Mouse (Mus musculus) erythroblast, embryonic 14.5 days (primary cell): ENCODE data around the gene Gsk3b. TPM values are rescaled to one million over a fixed set of nuclear protein-coding genes. Genes with fewer than 3 reads are reported as not detected.

Experiments
- H3K27me3 ChIP-seq: 2 replicates; pipeline ENCODE4 v1.6.1; 2012; ENCODE audit warnings: inconsistent platforms; ENCODE audit not compliant: control insufficient read depth
- H3K36me3 ChIP-seq: 2 replicates; pipeline ENCODE4 v1.6.1; 2012; ENCODE audit warnings: mild to moderate bottlenecking, inconsistent platforms; ENCODE audit not compliant: control insufficient read depth
- H3K4me1 ChIP-seq: 2 replicates; pipeline ENCODE4 v1.6.1; 2012; ENCODE audit warnings: inconsistent platforms; ENCODE audit not compliant: control insufficient read depth
- H3K4me3 ChIP-seq: replicated peaks from 2 replicates; pipeline ENCODE3; 2012; ENCODE audit warnings: moderate library complexity, mild to moderate bottlenecking, inconsistent platforms
- H3K9me3 ChIP-seq: 2 replicates; pipeline ENCODE4 v1.6.1; 2012; ENCODE audit warnings: low read length, inconsistent platforms, mixed read lengths; ENCODE audit not compliant: control insufficient read depth
- GATA1 ChIP-seq: IDR thresholded peaks from 2 replicates; pipeline ENCODE4 v1.6.1; 2012; ENCODE audit warnings: low read length, inconsistent platforms, mixed read lengths
- TAL1 ChIP-seq: IDR thresholded peaks from 3 replicates; pipeline ENCODE4 v1.6.1; 2012; ENCODE audit warnings: low read length, inconsistent platforms, mixed read lengths
- polyA plus RNA-seq: library from polyadenylated mRNA; stranded (reverse); fragments of >175 nt; gene quantifications from 2 replicates; pipeline ENCODE4 v1.2.3, GENCODE M21; 2012

The Gsk3b gene
- polyA plus RNA-seq, 1 experiment: 0.74 TPM

GRCm38 (mm10) chr16:38279794-38280193 lies 191.0 kb downstream of the Gsk3b start:
- Histone ChIP-seq H3K4me1 (no peaks in the 10 kb centered on the region), H3K36me3 (no peaks in the 10 kb centered on the region), H3K9me3 (no peaks in the 10 kb centered on the region), H3K4me3 (no peak overlapping the region), H3K27me3 (no peaks in the 10 kb centered on the region)
- TF ChIP-seq GATA1: no peak
- no peak for TF ChIP-seq TAL1

DNA sequence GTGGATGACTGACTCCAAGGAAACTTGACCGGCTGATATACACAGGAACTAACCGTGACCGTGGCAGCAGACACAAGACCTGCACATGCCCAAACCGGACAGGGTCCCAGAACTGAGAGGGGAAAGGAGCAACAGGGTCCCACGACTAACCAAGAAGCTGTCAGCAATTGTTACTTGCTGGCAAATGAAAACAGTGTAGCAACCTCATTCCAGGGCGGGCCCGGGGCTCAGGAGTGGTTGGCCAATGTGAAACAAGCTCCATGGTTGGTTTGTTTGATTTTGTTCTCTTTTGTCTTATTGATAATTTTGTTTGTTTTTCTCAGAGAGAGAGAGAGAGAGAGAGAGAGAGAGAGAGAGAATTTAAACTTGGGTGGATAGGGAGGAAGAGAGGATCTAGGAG lies 192.2 kb downstream of the Gsk3b start:
- Histone ChIP-seq H3K27me3 (no peaks in the 10 kb centered on the region), H3K9me3 (no peaks in the 10 kb centered on the region), H3K36me3 (no peaks in the 10 kb centered on the region; the same call in 1 of the 2 replicates), H3K4me1 (no peaks in the 10 kb centered on the region), H3K4me3 (no peak overlapping the region)
- TF ChIP-seq GATA1 (no peak), TAL1 (no peak)

- no peaks in the 10 kb centered on the region for H3K27me3 ChIP-seq
- TF ChIP-seq TAL1 (no peak), GATA1 (no peak)
- no peaks in the 10 kb centered on the region for H3K9me3 ChIP-seq
- H3K36me3 ChIP-seq: no peaks in the 10 kb centered on the region; the same call in 1 of the 2 replicates
- H3K4me3 ChIP-seq: no peak overlapping the region
- no peaks in the 10 kb centered on the region for H3K4me1 ChIP-seq
These were observed 193.9 kb downstream of the Gsk3b start for GRCm38 (mm10) chr16:38282559-38283160.

GRCm38 (mm10) chr16:38283300-38283699 lies 194.5 kb downstream of the Gsk3b start:
- H3K9me3 ChIP-seq: no peaks in the 10 kb centered on the region
- no peak overlapping the region for H3K4me3 ChIP-seq
- no peaks in the 10 kb centered on the region for H3K4me1 ChIP-seq
- TF ChIP-seq TAL1 (no peak), GATA1 (no peak)
- H3K27me3 ChIP-seq: no peaks in the 10 kb centered on the region
- H3K36me3 ChIP-seq: no peaks in the 10 kb centered on the region; the same call in 1 of the 2 replicates

DNA sequence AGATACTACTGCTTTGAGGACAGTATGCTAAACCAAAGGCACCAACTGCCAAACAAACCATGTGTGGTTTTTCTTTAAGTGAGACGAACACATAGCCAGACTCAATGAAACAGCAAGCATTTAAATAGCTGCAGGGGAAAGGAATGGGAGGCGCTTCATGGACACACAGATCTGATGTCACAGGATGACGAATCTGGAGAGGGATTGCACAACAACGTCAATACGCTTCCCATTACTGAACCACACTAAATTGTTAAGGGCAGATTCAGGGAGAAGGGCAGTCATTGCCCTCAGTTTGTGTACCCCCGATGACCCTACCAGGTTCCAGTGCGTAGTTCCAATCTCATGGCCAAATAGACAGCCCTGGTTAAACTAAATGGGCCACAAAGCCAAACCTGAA lies 197.0 kb downstream of the Gsk3b start:
- Histone ChIP-seq H3K36me3 (no peaks in the 10 kb centered on the region; the same call in 1 of the 2 replicates), H3K27me3 (no peaks in the 10 kb centered on the region), H3K4me1 (no peaks in the 10 kb centered on the region), H3K4me3 (no peak overlapping the region), H3K9me3 (no peaks in the 10 kb centered on the region)
- TF ChIP-seq GATA1 (no peak), TAL1 (no peak)

DNA sequence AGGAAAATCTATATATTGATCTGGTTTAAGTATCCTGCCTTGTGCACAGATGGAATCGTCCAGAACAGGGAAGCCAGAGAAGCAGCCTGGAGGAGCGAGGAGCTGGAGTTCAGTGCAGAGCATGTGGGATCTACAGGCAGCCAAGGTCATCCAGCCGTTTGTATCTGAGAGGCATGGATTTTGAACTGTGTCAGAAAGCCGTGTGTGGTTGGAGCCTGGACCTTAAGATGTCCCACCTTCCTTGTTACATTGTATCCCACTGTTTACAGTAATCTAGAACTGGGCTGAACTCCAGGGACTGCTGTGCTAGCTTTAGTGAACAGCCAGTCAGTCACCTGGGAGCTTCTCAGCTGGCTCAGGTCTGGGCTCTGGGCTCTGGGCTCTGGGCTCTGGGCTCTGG lies 197.7 kb downstream of the Gsk3b start:
- Histone ChIP-seq H3K9me3 (no peaks in the 10 kb centered on the region), H3K4me3 (no peak overlapping the region), H3K27me3 (no peaks in the 10 kb centered on the region), H3K36me3 (no peaks in the 10 kb centered on the region; the same call in 1 of the 2 replicates), H3K4me1 (no peaks in the 10 kb centered on the region)
- TF ChIP-seq GATA1: no peak
- no peak for TF ChIP-seq TAL1

DNA sequence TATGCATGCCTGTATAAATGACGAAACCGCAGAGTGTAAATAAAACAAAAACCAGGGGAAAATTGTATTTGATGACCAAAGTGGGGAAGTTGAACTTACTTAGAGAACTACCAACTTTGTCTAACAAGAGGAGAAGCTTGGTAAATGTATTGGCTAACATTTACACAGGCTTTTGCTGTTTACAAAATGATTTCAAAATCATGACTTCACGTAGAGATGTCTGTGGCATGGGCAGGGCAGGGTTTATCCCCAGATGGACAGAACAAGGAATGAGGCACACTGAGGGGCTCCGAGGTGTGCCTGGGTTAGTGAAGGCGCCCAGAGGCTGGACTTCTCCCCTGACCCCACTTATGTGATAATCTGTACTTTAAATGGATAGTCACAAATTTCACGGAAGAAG lies 198.6 kb downstream of the Gsk3b start:
- TF ChIP-seq GATA1: no peak
- no peak for TF ChIP-seq TAL1
- Histone ChIP-seq H3K4me3 (no peak overlapping the region), H3K9me3 (no peaks in the 10 kb centered on the region), H3K36me3 (no peaks in the 10 kb centered on the region; the same call in 1 of the 2 replicates), H3K27me3 (no peaks in the 10 kb centered on the region), H3K4me1 (no peaks in the 10 kb centered on the region)

DNA sequence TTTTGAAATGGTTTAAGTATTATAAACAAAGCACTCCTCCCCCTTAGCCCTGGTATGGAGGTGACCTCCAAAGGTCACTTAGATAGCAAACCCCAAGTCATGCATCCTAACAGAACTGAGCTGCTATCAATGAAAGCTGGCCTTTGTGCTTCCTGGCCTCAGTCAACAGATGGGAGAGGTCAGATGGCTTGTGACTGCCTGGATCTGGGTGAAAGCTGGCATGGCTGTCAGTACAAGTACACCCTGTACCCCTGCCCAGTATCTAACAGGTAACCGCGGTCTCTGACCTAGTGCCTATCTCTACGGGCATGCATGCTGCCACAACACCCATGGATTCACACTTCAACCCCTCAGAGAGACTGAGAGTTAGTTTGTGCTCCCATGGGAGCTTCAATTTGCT lies 199.0 kb downstream of the Gsk3b start:
- no peak for TF ChIP-seq GATA1
- TF ChIP-seq TAL1: no peak
- Histone ChIP-seq H3K27me3 (no peaks in the 10 kb centered on the region), H3K4me1 (no peaks in the 10 kb centered on the region), H3K36me3 (no peaks in the 10 kb centered on the region; the same call in 1 of the 2 replicates), H3K9me3 (no peaks in the 10 kb centered on the region), H3K4me3 (no peak overlapping the region)

DNA sequence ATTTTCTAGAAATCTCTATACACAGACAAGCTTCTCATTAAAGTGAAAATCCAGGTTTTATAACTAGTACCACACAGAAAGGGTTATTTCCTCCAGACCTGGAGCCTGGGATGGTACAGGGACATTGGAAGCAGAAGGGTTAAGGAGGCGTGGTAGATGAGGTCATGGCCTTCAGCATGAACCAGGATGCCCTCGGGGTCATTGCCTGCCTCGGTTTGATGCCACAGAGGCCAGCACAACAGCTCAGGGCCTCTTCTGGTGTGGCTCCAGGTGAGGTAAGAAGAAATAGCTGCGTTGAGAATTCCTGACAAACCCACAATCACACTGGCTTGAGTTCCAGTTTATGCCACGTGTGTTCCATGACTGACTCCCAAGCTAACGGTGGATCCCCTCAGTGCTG lies 200.1 kb downstream of the Gsk3b start:
- Histone ChIP-seq H3K4me3 (no peak overlapping the region), H3K9me3 (no peaks in the 10 kb centered on the region), H3K27me3 (no peaks in the 10 kb centered on the region), H3K4me1 (no peaks in the 10 kb centered on the region), H3K36me3 (no peaks in the 10 kb centered on the region; the same call in 1 of the 2 replicates)
- TF ChIP-seq TAL1: no peak
- TF ChIP-seq GATA1: no peak

GRCm38 (mm10) chr16:38290151-38290550 lies 201.3 kb downstream of the Gsk3b start:
- Histone ChIP-seq H3K27me3 (no peaks in the 10 kb centered on the region), H3K9me3 (no peaks in the 10 kb centered on the region), H3K36me3 (no peaks in the 10 kb centered on the region; the same call in 1 of the 2 replicates), H3K4me1 (no peaks in the 10 kb centered on the region), H3K4me3 (no peak overlapping the region)
- TF ChIP-seq GATA1: no peak
- no peak for TF ChIP-seq TAL1
